9 mouse cellular contexts compared by ENCODE assay signal in the genomic region with DNA sequence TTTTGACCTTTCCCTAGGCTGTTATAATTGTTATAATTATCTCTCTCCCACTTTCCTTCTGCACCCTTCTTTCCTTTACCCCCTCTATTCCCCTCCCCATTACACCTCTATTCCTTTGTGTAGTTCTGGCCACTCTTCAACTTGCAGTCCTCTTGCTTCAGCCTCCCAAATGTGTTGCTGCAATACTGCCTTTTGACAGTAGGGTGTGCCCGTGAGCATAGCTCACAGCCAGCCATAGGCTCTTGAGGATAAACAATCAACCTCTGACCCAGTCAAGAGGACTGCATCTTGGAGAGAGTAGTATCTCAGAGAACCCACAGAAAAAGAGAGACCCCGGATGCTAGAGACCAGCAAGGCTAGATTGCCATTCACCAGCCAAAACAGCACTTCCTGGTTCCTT.
DNase-seq lines count a peak whose midpoint lies in the region; ATAC-seq and TF ChIP-seq lines count a peak whose summit lies in the region.
"Had no signal": no experiment of that assay in that cellular context is flagged by ENCODE, and none has a peak within 500 bp of the region (broad histone marks: within the 10 kb centered on the region; RNA-seq: fewer than 3 reads in every experiment).

No protein-coding gene starts in this region.

- TF ChIP-seq POLR2A in cerebellum, adult 2 months (IDR thresholded peaks at IDR 0.05; ENCODE audit: borderline replicate concordance, insufficient read depth, low read length): no peak
- TF ChIP-seq POLR2A in lung, adult 2 months (IDR thresholded peaks at IDR 0.05; ENCODE audit: borderline replicate concordance, extremely low read depth, low read depth, low read length): no peak

- 40% methylated on average over 2 of the region's 2 CpGs for WGBS in cerebellum, adult 2 months
- WGBS in lung, adult 2 months: 31% methylated on average over 2 of the region's 2 CpGs

- no peak overlapping the region for H3K4me3 ChIP-seq in cerebellum, adult 2 months (replicated peaks; ENCODE audit: insufficient read depth, low read depth, low read length)
- no peak overlapping the region for H3K4me3 ChIP-seq in lung, adult 2 months (replicated peaks; ENCODE audit: extremely low read depth, low read depth, low read length)
- H3K4me3 ChIP-seq: liver, embryonic 15.5 days had no signal

- peak in 1 of 2 experiments; percentile 7 for DNase-seq in cerebellum, adult 2 months
- DNase-seq in cerebellum, adult 8-10 months: no peak
- DNase-seq in lung, adult 2 months: peak; percentile 17
- DNase-seq in lung, postnatal 10 days: no peak
- peak; percentile 9 for DNase-seq in c-Kit-positive CD71-positive TER-119-positive erythroid progenitor cells, embryonic 14.5 days (ENCODE audit: low spot score)
- no peak for DNase-seq in ovary, postnatal 36 days (ENCODE audit: low spot score)

- 0 out of 2 replicates have a peak, but pooled peaks have one; percentile 29 for TF ChIP-seq CTCF in cerebellum, adult 2 months (IDR thresholded peaks at IDR 0.05; ENCODE audit: borderline replicate concordance, insufficient read depth, low read depth, low read length)
- peak; percentile 54 for TF ChIP-seq CTCF in lung, adult 2 months (IDR thresholded peaks at IDR 0.05; ENCODE audit: insufficient read depth, low read length)

- ATAC-seq in megakaryocyte, adult 5-6 weeks (ENCODE audit: poor library complexity, severe bottlenecking): peak; percentile 63
- no peak for ATAC-seq in erythroid progenitor cell, adult 5-6 weeks (replicated peaks; ENCODE audit: low FRiP score, poor library complexity, severe bottlenecking)

- H3K27me3 ChIP-seq in cerebellum, adult 2 months (ENCODE audit: control insufficient read depth, insufficient read depth, low read length): no peaks in the 10 kb centered on the region; the same call in 1 of the 2 replicates
- H3K27me3 ChIP-seq: liver, embryonic 15.5 days had no signal

- no peak overlapping the region for H3K27ac ChIP-seq in cerebellum, adult 2 months (ENCODE audit: insufficient read depth, low read length)
- H3K27ac ChIP-seq: liver, embryonic 15.5 days had no signal

- H3K4me1 ChIP-seq in cerebellum, adult 2 months (ENCODE audit: control insufficient read depth, insufficient read depth, low read length): no peaks in the 10 kb centered on the region
- H3K4me1 ChIP-seq in lung, adult 2 months (ENCODE audit: control insufficient read depth, insufficient read depth, low read length): no peaks in the 10 kb centered on the region
- H3K4me1 ChIP-seq: liver, embryonic 15.5 days had no signal

Comparison
In these comparisons a context has a peak if more than half of its experiments do, and no peak if none do; other contexts are left out.
1. DNase-seq: peak in lung, adult 2 months (single experiment) and c-Kit-positive CD71-positive TER-119-positive erythroid progenitor cells, embryonic 14.5 days (single experiment); none in cerebellum, adult 8-10 months (single experiment), lung, postnatal 10 days (single experiment) and ovary, postnatal 36 days (single experiment).